Mouse (Mus musculus) left cerebral cortex, postnatal 25 days (tissue): ENCODE data around the gene Ttyh2. TPM values are rescaled to one million over a fixed set of nuclear protein-coding genes. Genes with fewer than 3 reads are reported as not detected.
"Not testable (repeated sequence)": the region's sequence is repeated elsewhere in the genome, so short reads cannot be mapped to it uniquely, and the experiment has no call there.

Experiments used
- DNase-seq, 2 experiments: peaks; one replicate each; pipeline ENCODE4 v3.0.0; 2022; ENCODE audit warnings: low spot score in 2 of 2, mixed read lengths in 1 of 2
- intact Hi-C: fragments of 180-260 bp; cut with DNase I; formaldehyde crosslinking; loops from one replicate; pipeline ENCODE4 v1.15.1; 2025
- total RNA-seq, 2 experiments: library from RNA; stranded (reverse); gene quantifications; 2 replicates each; pipeline ENCODE4 v1.2.3; 2021

The Ttyh2 gene
- total RNA-seq, 2 experiments from 2014 or later: 18.6 to 21.4 TPM

DNA sequence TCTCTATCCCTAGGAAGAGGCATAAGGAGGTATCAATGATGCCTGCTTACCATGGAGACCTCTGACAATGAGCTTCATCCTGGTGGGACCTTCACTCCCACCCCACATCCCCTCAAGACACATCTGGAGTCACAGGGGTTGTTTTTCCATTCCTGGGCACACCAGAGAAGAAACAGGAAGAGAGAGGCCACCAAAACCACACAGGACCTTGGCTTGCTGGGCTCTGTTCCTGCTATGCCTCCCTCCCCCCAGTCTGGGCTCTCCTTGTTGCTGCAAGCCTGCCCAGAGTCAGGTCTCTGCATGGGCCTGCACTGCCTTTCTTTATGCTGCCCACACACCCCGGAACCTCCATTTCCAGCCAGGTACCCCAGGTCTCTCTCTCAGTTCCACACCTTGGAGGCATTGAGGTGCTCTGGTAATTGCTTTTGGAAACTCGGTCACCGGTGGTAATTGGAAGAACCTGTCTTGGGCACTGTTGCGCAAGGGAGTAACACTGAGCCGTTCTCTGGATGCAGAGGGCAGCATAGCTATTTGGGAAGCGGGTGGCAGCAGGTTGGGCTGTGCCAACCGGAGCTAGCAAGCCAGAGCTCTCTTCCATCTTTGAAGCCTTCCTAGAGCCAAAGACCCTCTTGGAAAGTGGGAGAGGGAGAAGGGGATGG, 19.8 kb upstream of the Ttyh2 start:
- no peak for DNase-seq
- intact Hi-C loops: no loop called here

DNA sequence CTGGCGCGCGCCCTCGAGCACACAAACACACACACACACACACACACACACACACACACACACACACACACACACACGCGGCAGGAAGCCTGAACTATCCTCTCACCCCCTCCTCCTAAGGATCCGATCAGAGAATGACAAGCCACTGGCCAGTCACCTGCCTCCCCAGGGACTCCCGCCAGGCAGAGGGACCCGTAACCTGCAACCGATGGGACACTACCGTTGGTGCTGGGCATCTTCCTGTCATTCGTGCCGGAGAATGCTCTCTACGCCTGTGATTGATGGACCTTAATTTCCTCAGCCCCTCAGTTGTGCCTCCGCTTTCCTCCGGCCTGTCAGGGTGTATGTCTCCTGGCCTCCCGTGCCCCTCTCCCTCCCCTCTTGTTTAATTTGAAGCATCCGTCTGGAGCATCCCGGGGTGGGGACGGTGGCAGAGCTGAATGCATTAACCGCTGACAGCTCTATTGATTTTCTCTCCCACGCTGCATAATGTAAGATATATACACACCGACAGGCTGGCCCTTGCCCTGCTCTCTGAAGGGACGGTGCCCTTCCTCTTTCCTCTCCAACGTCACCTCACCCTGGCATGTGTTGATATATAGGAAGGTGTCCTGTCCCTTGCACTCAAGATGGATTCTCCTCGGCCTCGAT, 18.1 kb upstream of the Ttyh2 start:
- intact Hi-C loops: no loop called here
- no peak for DNase-seq

DNA sequence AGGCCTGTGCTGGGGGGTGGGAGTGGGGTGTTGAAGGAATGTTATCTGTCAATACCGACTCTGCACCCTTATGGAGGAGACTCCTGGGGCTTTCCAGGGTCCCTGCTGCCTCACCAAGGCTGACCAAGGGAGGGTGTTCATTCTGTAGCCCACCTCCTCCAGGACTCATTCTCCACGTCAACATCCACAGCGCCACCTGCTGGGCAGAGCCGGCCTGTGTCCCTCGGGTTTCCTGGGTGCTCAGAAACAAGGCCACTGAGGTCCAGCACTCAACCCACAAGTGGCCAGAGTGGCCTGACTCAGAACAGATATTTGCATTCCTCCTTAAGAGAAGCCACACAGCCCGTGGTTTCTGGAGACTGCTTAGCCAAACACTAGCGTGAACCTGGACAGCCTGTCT, 17.5 kb upstream of the Ttyh2 start:
- intact Hi-C loops: no loop called here
- peak; percentile 62 to 68 for DNase-seq

DNA sequence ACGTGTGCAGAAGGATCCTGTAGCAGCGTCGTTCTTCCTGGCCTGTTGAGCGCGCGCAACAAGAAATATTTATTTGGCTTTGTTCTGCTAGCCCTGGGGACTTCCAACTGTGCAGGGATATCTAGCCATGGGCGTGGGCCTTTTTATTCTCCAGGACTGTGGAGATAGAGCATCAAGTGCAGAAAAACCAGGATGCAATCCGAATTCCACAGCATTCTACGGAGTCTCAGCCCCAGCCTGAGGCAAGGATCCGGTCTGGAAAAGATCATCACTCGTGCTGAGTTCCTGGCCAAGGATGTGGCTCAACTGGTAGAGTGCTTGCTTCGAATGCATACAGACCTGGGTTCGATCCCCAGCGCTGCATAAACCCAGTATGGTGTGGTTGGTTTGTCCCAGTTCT, 13.1 kb upstream of the Ttyh2 start:
- intact Hi-C loops: no loop called here
- no peak for DNase-seq

DNA sequence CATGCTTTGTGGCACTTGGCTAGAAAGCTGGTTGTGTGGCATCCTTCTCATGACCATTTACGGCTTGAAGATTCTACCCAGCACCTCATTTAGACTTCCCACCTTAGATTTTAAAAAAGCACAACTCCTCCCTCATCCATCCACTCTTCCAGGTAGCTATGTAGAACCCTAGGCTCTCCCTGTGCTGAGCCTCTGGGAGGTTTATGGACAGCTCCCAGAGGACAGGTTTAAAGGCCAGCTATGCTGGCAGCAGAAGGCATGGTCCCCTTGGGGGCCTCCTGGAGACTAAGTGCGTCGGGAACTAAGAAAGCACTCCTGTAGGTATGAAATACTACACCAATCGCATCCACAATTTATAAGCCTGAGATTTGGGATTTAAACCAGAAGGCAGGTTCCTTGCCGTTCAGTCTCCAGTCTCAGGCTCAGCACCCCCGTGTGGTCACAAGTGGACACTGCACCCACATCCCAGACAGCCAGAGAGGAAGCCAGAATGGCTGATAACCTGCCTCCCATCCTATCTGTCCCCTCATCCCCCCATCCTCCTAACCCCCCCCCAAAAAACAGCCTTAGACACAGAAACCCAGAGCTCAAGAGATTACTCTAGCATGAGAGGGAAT, 12.4 kb upstream of the Ttyh2 start:
- DNase-seq: peak; percentile 56 to 80
- intact Hi-C loops: no loop called here

DNA sequence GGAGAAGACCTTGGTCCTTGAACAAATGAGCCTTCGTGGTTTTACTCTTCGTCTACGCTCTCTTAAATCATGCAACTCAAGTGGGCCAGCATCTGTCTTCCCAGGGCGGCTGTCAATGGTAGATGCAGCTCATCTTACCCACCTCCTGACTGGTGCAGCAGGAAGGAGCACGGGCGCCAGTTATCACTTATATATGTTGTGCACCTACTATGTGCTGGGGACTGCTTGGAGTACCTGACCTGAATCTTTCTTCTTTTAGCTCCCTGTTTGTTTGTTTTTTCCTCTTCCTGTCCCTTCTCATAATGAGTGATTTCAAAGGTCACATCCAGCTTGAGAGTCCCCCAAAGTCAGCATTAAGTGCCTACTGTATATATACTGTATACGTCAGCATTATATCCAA, 11.1 kb upstream of the Ttyh2 start:
- intact Hi-C loops: no loop called here

DNA sequence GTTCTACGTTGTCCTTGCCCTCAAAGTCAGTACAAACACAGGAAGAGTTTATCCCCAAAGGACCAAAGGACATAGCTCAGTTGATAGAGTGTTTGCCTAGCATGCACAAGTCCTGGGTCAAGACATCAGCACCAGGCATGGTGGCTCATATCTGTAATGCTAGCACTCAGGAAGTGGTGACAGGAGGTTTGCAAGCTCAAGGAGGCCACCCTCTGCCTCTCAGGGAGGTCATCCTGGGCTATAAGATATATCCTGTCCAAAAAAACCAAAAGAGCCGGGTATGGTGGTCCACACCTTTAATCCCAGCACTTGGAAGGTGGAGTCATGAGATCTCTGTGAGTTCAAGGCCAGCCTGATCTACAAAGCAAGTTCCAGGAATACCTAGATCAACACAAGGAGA, 9.8 kb upstream of the Ttyh2 start:
- intact Hi-C loops: loop anchor here (5.0 kb wide), 1 partner anchor 127 kb away; no protein-coding TSS in a partner anchor
- DNase-seq: no peak

More for the DNA sequence above, 11.1 kb upstream of the Ttyh2 start:
- no peak for DNase-seq

DNA sequence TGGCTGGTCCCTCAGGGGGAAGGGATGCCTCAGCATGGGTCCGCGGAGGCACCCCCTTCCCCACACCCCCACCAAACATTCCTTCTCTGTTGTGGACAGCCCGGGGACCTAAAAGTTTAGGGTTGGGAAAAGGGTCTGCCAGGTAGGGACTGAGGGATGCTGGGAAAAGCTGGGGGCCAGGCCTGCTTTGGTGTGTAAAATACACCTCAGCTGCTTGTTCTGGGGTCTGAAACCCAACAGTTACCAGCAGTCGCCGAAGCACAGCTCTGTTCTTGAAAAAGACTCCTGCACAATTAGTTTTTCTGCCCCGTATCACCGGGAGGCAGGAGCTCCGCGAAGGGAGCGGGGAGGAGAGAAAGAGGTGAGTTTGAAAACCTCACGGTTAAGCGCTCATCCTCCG, 8.4 kb upstream of the Ttyh2 start:
- no peak for DNase-seq
- intact Hi-C loops: loop anchor here (5.0 kb wide), 1 partner anchor 126 kb away; no protein-coding TSS in a partner anchor

DNA sequence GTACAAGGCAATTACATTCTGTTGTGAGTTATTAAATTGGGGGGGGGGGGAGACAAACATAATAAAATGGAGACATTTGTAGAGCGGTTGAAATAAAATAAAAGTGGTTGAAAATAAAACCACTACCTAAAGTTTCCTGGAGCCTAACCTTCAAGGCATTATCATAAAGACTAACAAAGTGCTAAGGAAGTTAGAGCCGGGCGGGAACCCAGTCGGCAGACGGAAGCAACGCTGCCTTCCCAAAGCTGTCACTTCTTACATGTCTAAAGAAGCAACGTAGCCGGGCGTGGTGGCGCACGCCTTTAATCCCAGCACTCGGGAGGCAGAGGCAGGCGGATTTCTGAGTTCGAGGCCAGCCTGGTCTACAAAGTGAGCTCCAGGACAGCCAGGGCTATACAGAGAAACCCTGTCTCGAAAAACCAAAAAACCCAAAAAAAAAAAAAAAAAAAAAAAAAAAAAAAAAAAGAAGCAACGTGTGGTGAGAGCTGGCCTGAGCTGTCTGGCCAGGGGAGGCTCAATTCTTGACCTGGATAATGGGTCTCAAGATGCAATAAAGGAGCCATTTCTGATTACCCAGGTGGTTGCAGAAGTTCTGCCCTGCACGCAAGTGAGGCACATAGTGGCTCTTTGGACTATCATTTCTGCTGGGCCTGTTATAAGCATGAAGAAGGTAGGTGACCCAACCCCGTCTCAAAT, 7.8 kb upstream of the Ttyh2 start:
- intact Hi-C loops: loop anchor here (5.0 kb wide), 1 partner anchor 125 kb away; no protein-coding TSS in a partner anchor
- DNase-seq: no peak

DNA sequence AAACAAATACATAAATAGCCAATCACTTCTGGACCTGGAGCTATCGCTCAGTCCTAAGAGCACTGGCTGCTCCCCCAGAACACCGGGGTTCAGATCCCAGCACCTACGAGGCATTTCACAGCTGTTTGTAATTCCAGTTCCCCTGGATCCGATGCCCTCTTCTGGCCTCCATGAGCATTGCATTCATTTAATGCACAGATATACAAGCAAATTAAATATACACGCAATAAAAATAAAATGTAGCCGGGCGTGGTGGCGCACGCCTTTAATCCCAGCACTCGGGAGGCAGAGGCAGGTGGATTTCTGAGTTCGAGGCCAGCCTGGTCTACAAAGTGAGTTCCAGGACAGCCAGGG, 7.3 kb upstream of the Ttyh2 start:
- DNase-seq: not testable (repeated sequence)
- intact Hi-C loops: loop anchor here (5.0 kb wide), 1 partner anchor 124 kb away; no protein-coding TSS in a partner anchor

DNA sequence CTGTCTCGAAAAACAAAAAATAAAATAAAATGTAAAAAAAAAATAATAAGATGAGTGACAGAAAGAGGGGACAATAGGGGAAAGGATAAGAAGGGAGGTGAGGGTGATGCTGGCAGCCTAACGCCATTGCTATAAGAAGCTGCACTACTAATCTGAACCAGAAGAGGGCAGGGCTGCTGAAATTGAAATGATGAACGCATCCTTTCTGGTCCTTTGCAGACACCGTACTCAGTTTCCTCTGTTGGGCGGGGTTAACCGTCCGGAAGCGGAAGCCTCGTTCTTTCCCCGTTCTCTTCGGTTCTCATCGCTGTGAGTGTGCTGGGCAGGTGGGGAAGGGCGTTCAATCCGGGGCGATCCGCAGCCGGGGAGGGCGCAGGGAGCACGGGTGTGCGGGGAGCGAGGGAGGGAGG, 6.9 kb upstream of the Ttyh2 start, which contains the start of gene Rpl38:
Gene Rpl38, plus strand, starts transcription at position 224 of the 410 bp plus-strand sequence.
- DNase-seq: peak; percentile 93 to 97
- intact Hi-C loops: loop anchor here (5.0 kb wide), 1 partner anchor 124 kb away; no protein-coding TSS in a partner anchor

DNA sequence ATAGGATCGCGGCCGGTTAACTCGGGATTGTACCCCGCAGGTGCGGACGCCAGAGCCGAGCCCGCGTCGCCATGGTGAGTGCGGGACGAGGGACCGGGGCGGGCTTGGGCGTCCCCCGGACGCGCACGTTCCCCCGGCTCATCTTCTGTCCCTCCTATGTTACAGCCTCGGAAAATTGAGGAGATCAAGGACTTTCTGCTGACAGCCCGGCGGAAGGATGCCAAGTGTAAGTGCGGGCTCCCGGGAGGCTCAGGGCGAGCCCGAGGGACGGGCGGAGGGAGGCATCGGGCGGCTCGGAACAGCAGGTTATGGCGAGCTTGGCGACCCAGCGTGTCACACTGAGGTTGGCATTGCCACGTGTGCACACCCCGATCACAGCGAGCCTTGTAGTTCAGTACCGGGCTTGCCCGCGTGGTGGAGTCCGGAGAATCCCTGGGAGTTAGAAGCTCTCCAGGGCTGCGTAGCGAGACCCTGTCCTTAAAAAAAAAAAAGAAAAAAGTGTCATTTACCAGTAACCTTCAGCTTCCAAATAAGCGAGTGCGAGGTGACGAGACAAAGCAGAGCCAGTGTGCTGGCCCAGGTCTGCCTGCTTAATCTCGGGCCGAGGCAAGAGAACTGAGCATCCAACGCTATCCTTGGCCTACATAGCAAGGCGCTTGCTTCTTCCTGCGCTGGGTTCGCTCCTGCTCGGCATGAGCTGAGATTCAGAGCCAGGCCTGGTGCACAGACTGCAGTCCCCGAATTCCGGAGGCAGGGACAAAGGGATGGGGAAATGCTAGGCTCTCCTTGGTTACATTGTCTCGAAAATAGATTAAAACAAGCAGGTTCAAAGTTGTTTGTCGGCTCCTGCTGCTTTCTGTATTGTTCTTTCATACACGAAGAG, 6.2 kb upstream of the Ttyh2 start:
- peak; percentile 77 to 81 for DNase-seq
- intact Hi-C loops: loop anchor here (5.0 kb wide), 1 partner anchor 123 kb away; no protein-coding TSS in a partner anchor

DNA sequence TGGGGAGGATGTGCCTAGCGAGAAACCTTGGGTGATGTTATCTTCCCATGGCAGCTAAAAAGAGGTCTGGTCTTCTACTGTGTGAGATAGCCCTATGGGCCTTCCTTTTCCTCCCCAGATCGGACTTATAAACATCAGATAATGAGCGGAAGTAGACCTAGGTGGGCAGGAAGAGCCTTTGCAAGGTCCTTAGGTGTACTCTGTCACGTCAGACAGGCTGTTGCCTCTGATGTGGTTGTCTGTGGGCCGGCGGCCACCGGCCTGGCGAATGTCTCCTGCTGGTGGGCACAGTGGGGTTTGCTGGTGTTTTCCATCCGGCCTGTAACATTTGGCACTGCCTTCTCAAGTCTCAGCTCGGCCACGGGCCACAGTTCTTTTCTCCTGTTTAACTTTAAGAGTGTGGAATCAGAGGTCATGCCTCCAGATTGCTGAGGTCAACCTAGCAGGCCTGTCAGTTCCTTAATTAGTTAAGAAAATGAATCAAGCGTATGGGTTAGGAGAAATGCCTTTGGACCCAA, 5.5 kb upstream of the Ttyh2 start:
- DNase-seq: no peak
- intact Hi-C loops: loop anchor here (5.0 kb wide), 3 partner anchors 48 to 243 kb away; no protein-coding TSS in a partner anchor

DNA sequence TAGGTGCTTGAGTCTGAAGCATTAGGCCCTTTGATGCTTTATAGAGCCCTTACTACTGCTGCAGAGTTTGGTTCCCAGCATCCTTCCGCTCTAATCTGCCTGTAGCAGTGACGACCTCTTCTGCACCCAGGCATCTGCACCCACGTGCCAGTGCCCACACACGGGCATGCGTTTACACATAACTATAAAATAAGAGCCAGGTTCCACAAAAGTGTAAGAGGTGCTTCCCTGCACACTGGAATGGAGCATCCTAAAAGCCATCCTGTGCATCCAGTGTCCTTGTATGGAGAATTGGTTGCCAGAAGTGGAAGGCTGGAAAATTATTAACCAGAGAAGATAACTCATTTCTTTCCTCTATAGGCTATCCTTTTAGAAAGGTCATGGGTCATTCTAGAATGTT, 4.1 kb upstream of the Ttyh2 start:
- intact Hi-C loops: loop anchor here (5.0 kb wide), 2 partner anchors 46 to 241 kb away; no protein-coding TSS in a partner anchor
- no peak for DNase-seq

DNA sequence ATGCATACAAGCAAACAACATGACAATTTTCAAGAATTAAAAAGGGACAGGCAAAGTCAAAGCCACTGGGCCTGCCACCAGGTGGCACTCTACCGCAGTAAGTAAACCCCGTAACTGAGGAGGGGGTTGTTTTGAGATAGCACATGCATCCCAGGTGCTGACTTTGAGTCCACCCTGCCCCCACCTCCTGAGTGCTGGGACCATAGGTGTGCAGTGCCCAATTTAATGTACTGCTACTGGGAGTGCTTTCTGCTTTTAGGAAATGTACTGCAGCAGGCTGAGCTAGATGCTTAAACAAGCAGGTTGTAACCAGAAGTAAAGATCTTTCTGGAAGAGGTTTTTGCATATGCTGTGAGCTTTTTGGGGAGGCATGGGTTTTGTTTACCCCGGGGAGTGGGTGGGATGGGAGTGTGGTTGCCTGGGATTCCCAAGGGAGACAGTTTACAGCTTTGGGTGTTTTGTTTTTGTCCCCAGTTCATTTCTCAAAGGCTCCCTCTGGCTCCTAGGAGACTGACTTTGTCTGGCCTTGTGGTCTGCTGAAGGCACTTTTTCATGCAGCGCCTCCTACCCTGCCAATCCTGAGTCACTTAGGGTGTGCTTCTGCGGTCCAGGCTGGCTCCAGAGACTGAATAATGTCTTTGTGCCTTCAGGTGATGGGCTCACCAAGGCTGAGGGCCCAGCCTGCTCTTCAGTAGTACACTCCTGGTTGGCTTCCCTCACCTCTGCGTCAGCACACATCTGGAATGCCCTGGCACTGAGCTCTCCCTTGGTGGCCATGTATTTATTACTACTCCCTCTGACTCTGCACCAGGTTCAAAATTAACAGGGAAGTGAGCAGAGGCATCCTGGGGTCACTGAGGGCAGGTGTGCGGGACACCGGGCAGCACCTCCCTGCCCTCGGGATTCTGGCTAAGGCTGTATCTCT, 2.2 kb upstream of the Ttyh2 start:
- intact Hi-C loops: loop anchor here (5.0 kb wide), 2 partner anchors 44 to 239 kb away; no protein-coding TSS in a partner anchor
- DNase-seq: peak; percentile 40 to 47

DNA sequence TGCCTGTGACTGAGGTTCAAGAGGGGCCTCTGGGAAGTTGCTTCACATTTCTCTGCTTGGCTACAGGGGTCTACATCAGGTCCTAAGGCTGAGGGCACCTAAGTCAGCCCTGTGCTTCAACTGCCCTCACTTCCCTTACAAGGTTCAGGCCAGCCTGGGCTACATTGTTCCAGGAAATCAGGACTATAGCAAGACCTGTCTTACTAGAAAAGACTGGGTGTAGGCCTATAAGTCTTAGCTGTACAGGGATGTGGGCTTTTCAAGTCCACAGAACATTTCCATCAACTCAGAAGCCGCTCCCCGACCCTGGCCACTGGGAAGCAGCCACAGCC, 1.5 kb upstream of the Ttyh2 start:
- intact Hi-C loops: loop anchor here (5.0 kb wide), 2 partner anchors 44 to 239 kb away; no protein-coding TSS in a partner anchor
- DNase-seq: no peak

DNA sequence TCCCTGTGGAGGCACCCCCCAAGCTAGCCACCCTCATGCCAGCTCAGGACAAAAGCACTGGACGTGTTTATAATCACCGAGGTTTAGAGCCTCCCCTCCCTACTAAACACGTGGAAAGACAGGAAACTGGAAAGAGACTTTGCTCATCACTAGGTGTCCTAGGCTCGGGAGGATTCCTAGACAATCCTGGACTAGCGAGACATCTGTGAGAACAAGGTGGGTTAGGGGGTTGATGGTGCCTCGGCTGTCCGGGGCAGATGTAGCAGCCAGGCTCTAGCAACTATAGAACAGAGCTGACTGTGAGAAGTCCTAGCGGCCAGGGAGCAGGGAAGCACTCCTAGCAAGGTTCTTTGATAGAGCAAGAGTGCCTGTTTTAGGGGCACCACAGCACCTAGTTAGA, 1.1 kb upstream of the Ttyh2 start:
- DNase-seq: no peak

More for the DNA sequence above, 1.1 kb upstream of the Ttyh2 start:
- intact Hi-C loops: loop anchor here (5.0 kb wide), 2 partner anchors 43 to 238 kb away; no protein-coding TSS in a partner anchor
